Mouse (Mus musculus) cerebellum, adult 2 months (tissue): ENCODE results near the gene Sfi1.
A peak's percentile ranks its signal among the peaks of the same experiment; 100 is the strongest.
"Not testable (repeated sequence)": the region's sequence is repeated elsewhere in the genome, so short reads cannot be mapped to it uniquely, and the experiment has no call there.

Experiments
- CTCF ChIP-seq: fragments of 200-500 bp; IDR thresholded peaks from 2 replicates; pipeline ENCODE4 v1.5.1; 2011; ENCODE audit warnings: low read depth, mild to moderate bottlenecking, control low read depth, low read length, moderate library complexity, borderline replicate concordance; ENCODE audit not compliant: insufficient read depth
- POLR2A ChIP-seq: fragments of 200-500 bp; IDR thresholded peaks from 2 replicates; pipeline ENCODE4 v1.6.1; 2011; ENCODE audit warnings: low read length, control low read depth, borderline replicate concordance; ENCODE audit not compliant: insufficient read depth

- peak; percentile 8; the same call in 1 of the 2 replicates for TF ChIP-seq CTCF
- TF ChIP-seq POLR2A: not testable (repeated sequence)
These were observed 68.1 kb downstream of the Sfi1 start for GRCm38 (mm10) chr11:3124932-3125810.
